Mouse (Mus musculus) midbrain, embryonic 11.5 days (tissue): ENCODE data around the gene Sbds. TPM values are rescaled to one million over a fixed set of nuclear protein-coding genes. Genes with fewer than 3 reads are reported as not detected.

Experiments used
- ATAC-seq: fragments of 200-750 bp; cut with Nextera tagmentation; 2 replicates; pipeline ENCODE4 v1.8.0; 2017; ENCODE audit warnings: moderate TSS enrichment, moderate library complexity; ENCODE audit not compliant: low FRiP score
- DNase-seq: peaks from one replicate; pipeline ENCODE4 v3.0.0; 2015; ENCODE audit warnings: low spot score; ENCODE audit errors: missing footprints
- H3K27ac ChIP-seq: fragments of 300-500 bp; sonication (generic); 2 replicates; pipeline ENCODE4 v1.5.1; 2014; ENCODE audit warnings: low read depth, low read length
- H3K27me3 ChIP-seq: fragments of 300-500 bp; sonication (generic); 2 replicates; pipeline ENCODE4 v1.6.1; 2014; ENCODE audit warnings: mild to moderate bottlenecking, low read length, moderate library complexity, mixed read lengths; ENCODE audit not compliant: control insufficient read depth, insufficient read depth
- H3K36me3 ChIP-seq: fragments of 300-500 bp; sonication (generic); 2 replicates; pipeline ENCODE4 v1.6.1; 2014; ENCODE audit warnings: mild to moderate bottlenecking, low read length, moderate library complexity, mixed read lengths; ENCODE audit not compliant: control insufficient read depth, insufficient read depth
- H3K4me1 ChIP-seq: fragments of 300-500 bp; sonication (generic); 2 replicates; pipeline ENCODE4 v1.6.1; 2014; ENCODE audit warnings: low read length; ENCODE audit not compliant: control insufficient read depth, insufficient read depth
- H3K4me2 ChIP-seq: fragments of 300-500 bp; sonication (generic); 2 replicates; pipeline ENCODE4 v1.6.1; 2014; ENCODE audit warnings: mild to moderate bottlenecking, moderate library complexity
- H3K4me3 ChIP-seq: fragments of 300-500 bp; sonication (generic); 2 replicates; pipeline ENCODE4 v1.5.1; 2014; ENCODE audit warnings: low read depth, low read length
- H3K9ac ChIP-seq: fragments of 300-500 bp; sonication (generic); 2 replicates; pipeline ENCODE4 v1.6.1; 2014; ENCODE audit warnings: low read length
- H3K9me3 ChIP-seq: fragments of 300-500 bp; sonication (generic); 2 replicates; pipeline ENCODE4 v1.6.1; 2016; ENCODE audit warnings: low read length; ENCODE audit not compliant: control insufficient read depth
- WGBS: fragments of 180-500 bp; shearing (Covaris S2); extraction: QIAGEN DNeasy Blood & Tissue Kit; methylation state at CpG from one replicate; pipeline ENCODE4 v1.1.7; 2014; 5-methylcytosine and 5-hydroxymethylcytosine counted together
- polyA plus RNA-seq: library from polyadenylated mRNA; unstranded; fragments of >200 nt; fragmentation: Nextera tagmentation; extraction: Ambion mirVana; gene quantifications from 2 replicates; pipeline ENCODE4 v1.2.1, GENCODE M21; 2014

Gene Sbds
- polyA plus RNA-seq, 1 experiment from 2014 or later: 66.3 TPM

DNA sequence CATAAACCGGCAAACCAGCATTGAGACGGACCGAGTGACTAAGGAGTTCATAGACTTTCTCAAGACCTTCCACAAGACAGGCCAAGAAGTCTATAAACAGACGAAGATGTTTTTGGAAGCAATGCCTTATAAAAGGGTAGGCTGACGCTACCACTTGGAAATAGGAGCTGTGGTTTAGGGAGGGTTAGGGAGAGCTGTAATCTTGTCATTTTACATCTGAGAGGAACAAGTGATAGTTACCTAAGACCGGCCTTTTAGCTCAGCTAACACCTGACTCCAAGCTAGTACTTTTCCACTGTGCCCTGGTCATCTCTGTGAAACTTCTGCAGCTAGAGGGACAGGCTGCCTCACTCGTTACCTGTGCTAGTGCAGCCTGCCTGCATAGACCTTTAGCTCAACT is 57.3 kb downstream of the Sbds start:
- H3K4me3 ChIP-seq: no peak overlapping the region
- no peak overlapping the region for H3K9ac ChIP-seq
- no peaks in the 10 kb centered on the region for H3K4me1 ChIP-seq
- 94% methylated on average over 7 of the region's 7 CpGs for WGBS
- H3K27me3 ChIP-seq: no peaks in the 10 kb centered on the region
- no peaks in the 10 kb centered on the region for H3K9me3 ChIP-seq
- DNase-seq: no peak
- no peak overlapping the region for H3K27ac ChIP-seq
- ATAC-seq: no peak
- peaks cover 4% of the 10 kb centered on the region; the same call in 1 of the 2 replicates for H3K36me3 ChIP-seq
- H3K4me2 ChIP-seq: no peak overlapping the region

DNA sequence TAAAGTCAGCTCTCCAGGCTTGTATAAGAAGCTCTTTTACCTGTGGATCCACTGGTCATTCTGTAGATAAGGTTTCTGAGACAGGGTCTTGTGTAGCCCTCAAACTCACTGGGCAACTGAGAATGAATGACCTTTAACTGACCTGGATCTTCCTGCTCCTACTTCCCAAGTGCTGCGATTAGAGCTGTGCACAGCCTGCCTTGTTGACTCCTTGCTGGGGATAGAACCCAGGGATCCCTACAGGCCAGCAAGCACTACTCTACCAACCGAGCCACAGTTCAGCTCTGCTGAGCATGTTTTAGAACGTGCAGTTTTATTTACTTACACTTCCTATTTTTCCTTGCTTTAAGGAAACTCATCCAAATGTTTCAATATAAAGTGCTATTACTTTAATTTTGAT is 57.9 kb downstream of the Sbds start:
- ATAC-seq (no peak), DNase-seq (no peak)
- Histone ChIP-seq H3K36me3 (peaks cover 4% of the 10 kb centered on the region; the same call in 1 of the 2 replicates), H3K4me1 (no peaks in the 10 kb centered on the region), H3K9ac (no peak overlapping the region), H3K27ac (no peak overlapping the region), H3K27me3 (no peaks in the 10 kb centered on the region), H3K9me3 (no peaks in the 10 kb centered on the region), H3K4me2 (no peak overlapping the region), H3K4me3 (no peak overlapping the region)
- WGBS: 84% methylated on average over 3 of the region's 3 CpGs

DNA sequence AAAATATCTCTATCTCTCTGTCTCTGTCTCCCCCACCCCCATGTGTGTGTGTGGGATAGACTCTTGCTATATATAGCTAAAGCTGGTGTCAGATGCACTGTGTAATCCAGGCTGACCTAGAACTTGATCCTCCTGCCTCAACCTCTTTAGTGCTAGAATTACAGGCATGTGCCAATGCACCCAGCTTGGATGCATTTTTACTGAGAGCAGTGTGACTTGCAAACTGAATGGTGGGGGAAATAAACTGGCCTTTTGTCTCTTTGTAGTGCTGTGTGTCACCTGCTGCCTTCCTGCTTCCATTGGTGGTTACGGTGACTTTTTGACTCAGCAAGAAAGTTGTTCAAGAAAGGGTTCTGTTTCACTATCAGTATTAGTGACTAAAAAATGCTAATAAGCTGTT is 59.0 kb downstream of the Sbds start:
- no peaks in the 10 kb centered on the region for H3K9me3 ChIP-seq
- no peak for ATAC-seq

More for the DNA sequence above, 59.0 kb downstream of the Sbds start:
- no peak for DNase-seq
- Histone ChIP-seq H3K9ac (no peak overlapping the region), H3K4me1 (no peaks in the 10 kb centered on the region), H3K27me3 (no peaks in the 10 kb centered on the region), H3K4me3 (no peak overlapping the region), H3K36me3 (peaks cover 4% of the 10 kb centered on the region; the same call in 1 of the 2 replicates), H3K4me2 (no peak overlapping the region), H3K27ac (no peak overlapping the region)
- WGBS: 92% methylated on average over 1 of the region's 1 CpGs

Other genes starting within 250 kb of the Sbds start
- gene Asl, start 226.3 kb downstream of the Sbds start, polyA plus RNA-seq: 24.2 and 30.1 TPM in 2 replicates
- gene Crcp, start 226.2 kb downstream of the Sbds start, polyA plus RNA-seq: 41.1 and 42.7 TPM in 2 replicates
- 64.7 and 68.7 TPM in 2 replicates for gene Tpst1, start 182.2 kb downstream of the Sbds start, polyA plus RNA-seq
- gene Kctd7, start 110.7 kb downstream of the Sbds start, polyA plus RNA-seq: 5.3 and 7.0 TPM in 2 replicates
- gene Rabgef1, start 83.7 kb downstream of the Sbds start, polyA plus RNA-seq: 24.2 and 30.1 TPM in 2 replicates
- gene Tmem248, start 38.4 kb downstream of the Sbds start, polyA plus RNA-seq: 30.3 and 35.7 TPM in 2 replicates
- gene Tyw1, start 89 bp upstream of the Sbds start, polyA plus RNA-seq: 30.4 and 32.1 TPM in 2 replicates
- 0.34 and 0.47 TPM in 2 replicates for gene Caln1, start 113.9 kb upstream of the Sbds start, polyA plus RNA-seq
- not detected in 2 replicates for gene A330070K13Rik, start 129.1 kb upstream of the Sbds start, polyA plus RNA-seq